Comparison of ENCODE assay signal across 22 mouse cellular contexts in genomic region chr15:62088341-62088740, GRCm38 (mm10).
"Had no signal": no experiment of that assay in that cellular context is flagged by ENCODE, and none has a peak within 500 bp of the region (broad histone marks: within the 10 kb centered on the region; RNA-seq: fewer than 3 reads in every experiment).

No protein-coding gene starts in this region.

- H3K36me3 ChIP-seq: lung, embryonic 15.5 days; midbrain, embryonic 13.5 days; midbrain, embryonic 15.5 days; neural tube, embryonic 13.5 days; neural tube, embryonic 15.5 days had no signal

- H3K4me2 ChIP-seq: lung, embryonic 15.5 days; midbrain, embryonic 11.5 days; midbrain, embryonic 13.5 days; midbrain, embryonic 15.5 days; neural tube, embryonic 13.5 days; neural tube, embryonic 15.5 days had no signal

- H3K27ac ChIP-seq: lung, embryonic 15.5 days; macrophage; midbrain, embryonic 13.5 days; midbrain, embryonic 15.5 days; neural tube, embryonic 13.5 days; neural tube, embryonic 15.5 days had no signal

- H3K4me3 ChIP-seq: lung, embryonic 15.5 days; megakaryocyte, embryonic 14.5 days; midbrain, embryonic 13.5 days; midbrain, embryonic 15.5 days; myocyte; neural tube, embryonic 13.5 days; neural tube, embryonic 15.5 days had no signal

- H3K9ac ChIP-seq: liver, postnatal 0 days; lung, embryonic 15.5 days; midbrain, embryonic 13.5 days; midbrain, embryonic 15.5 days; neural tube, embryonic 13.5 days; neural tube, embryonic 15.5 days had no signal

- H3K27me3 ChIP-seq: lung, embryonic 15.5 days; megakaryocyte, embryonic 14.5 days; midbrain, embryonic 13.5 days; midbrain, embryonic 15.5 days; neural tube, embryonic 13.5 days; neural tube, embryonic 15.5 days had no signal

- DNase-seq: liver, postnatal 0 days; lung, adult 2 months; lung, postnatal 14 days; lung, postnatal 36 days; retina, postnatal 1 day; right cerebral cortex, adult 18-20 months; right cerebral cortex, postnatal 25 days; right cerebral cortex, postnatal 4 days; spleen, adult 18-20 months; thymus, adult 18-20 months; thymus, postnatal 14 days; thymus, postnatal 36 days had no signal

- ATAC-seq: liver, postnatal 0 days; lung, postnatal 0 days; midbrain, embryonic 13.5 days; midbrain, embryonic 15.5 days had no signal

- H3K9me3 ChIP-seq: lung, embryonic 15.5 days; megakaryocyte, embryonic 14.5 days; midbrain, embryonic 13.5 days; midbrain, embryonic 15.5 days; neural tube, embryonic 13.5 days; neural tube, embryonic 15.5 days had no signal
